Mouse (Mus musculus): Measurements from ENCODE around the gene Tsc1. TPM values are rescaled to one million over a fixed set of nuclear protein-coding genes. Genes with fewer than 3 reads are reported as not detected.

The Tsc1 gene
- total and polyA plus RNA-seq, 3 experiments = 8.0 to 16.4 TPM; not detected in 1

GRCm38 (mm10) chr2:28628053-28628452 lies 13.0 kb upstream of the Tsc1 start (continued):
- TF ChIP-seq ZC3H11A (IDR thresholded peaks at IDR 0.05; ENCODE audit: low read depth, low read length) (peak; percentile 29; the same call in 1 of the 2 replicates), USF2 (IDR thresholded peaks at IDR 0.05; ENCODE audit: borderline replicate concordance in 1 of 2, insufficient read depth in 1 of 2, low read depth in 1 of 2, low read length in 2 of 2) (no peak), RAD21 (IDR thresholded peaks at IDR 0.05; ENCODE audit: low read depth, low read length) (peak; percentile 49), POLR2AphosphoS5 (IDR thresholded peaks at IDR 0.05; ENCODE audit: borderline replicate concordance, low read depth, low read length) (no peak), JUND (IDR thresholded peaks at IDR 0.05; ENCODE audit: low read depth, low read length) (no peak), USF1 (IDR thresholded peaks at IDR 0.05; ENCODE audit: low read depth, low read length) (no peak), TCF12 (IDR thresholded peaks at IDR 0.05; ENCODE audit: low read depth, low read length) (no peak), POLR2AphosphoS2 (IDR thresholded peaks at IDR 0.05; ENCODE audit: low read length) (no peak), E2F4 (IDR thresholded peaks at IDR 0.05; ENCODE audit: borderline replicate concordance, low read depth, low read length) (no peak), ELF1 (IDR thresholded peaks at IDR 0.05; ENCODE audit: low read depth, low read length) (no peak), MAZ (IDR thresholded peaks at IDR 0.05; ENCODE audit: low read depth, low read length) (no peak)

GRCm38 (mm10) chr2:28629911-28630381 lies 11.1 kb upstream of the Tsc1 start:
- DNase-seq (ENCODE audit: low read depth, low spot score) = no peak
- Histone ChIP-seq H3K79me2 (ENCODE audit: control insufficient read depth, insufficient read depth, low read length, poor library complexity) (no peaks in the 10 kb centered on the region), H3K27me3 (ENCODE audit: control insufficient read depth in 1 of 2, insufficient read depth in 2 of 2, low read length in 2 of 2) (no peaks in the 10 kb centered on the region), H3K4me1 (ENCODE audit: control insufficient read depth in 1 of 2, insufficient read depth in 2 of 2, low read length in 2 of 2) (no peaks in the 10 kb centered on the region), H3K9me3 (replicated peaks; ENCODE audit: insufficient read depth, low read length) (no peaks in the 10 kb centered on the region), H3K9ac (ENCODE audit: control insufficient read depth, low read depth, low read length, poor library complexity, severe bottlenecking) (no peak overlapping the region), H3K4me3 (ENCODE audit: control insufficient read depth in 1 of 2, insufficient read depth in 1 of 2, low read depth in 2 of 2, low read length in 2 of 2) (no peak overlapping the region), H3K36me3 (ENCODE audit: control insufficient read depth in 1 of 2, insufficient read depth in 2 of 2, low read length in 2 of 2) (no peaks in the 10 kb centered on the region), H3K27ac (ENCODE audit: control insufficient read depth, low read depth, low read length) (no peak overlapping the region)
- TF ChIP-seq POLR2AphosphoS2 (IDR thresholded peaks at IDR 0.05; ENCODE audit: low read length) = no peak
- TF ChIP-seq MAFK (IDR thresholded peaks at IDR 0.05; ENCODE audit: borderline replicate concordance, low read depth, low read length) = no peak
- TF ChIP-seq ZKSCAN1 (IDR thresholded peaks at IDR 0.05; ENCODE audit: low read depth, low read length) = no peak
- TF ChIP-seq NRF1 (IDR thresholded peaks at IDR 0.05; ENCODE audit: insufficient read depth, low read depth, low read length, poor library complexity, severe bottlenecking) = no peak
- no peak for TF ChIP-seq USF1 (IDR thresholded peaks at IDR 0.05; ENCODE audit: low read depth, low read length)
- no peak for TF ChIP-seq CHD1 (IDR thresholded peaks at IDR 0.05; ENCODE audit: low read depth, low read length)
- TF ChIP-seq E2F4 (IDR thresholded peaks at IDR 0.05; ENCODE audit: borderline replicate concordance, low read depth, low read length) = no peak
- TF ChIP-seq MYC (IDR thresholded peaks at IDR 0.05; ENCODE audit: low read depth, low read length) = no peak
- TF ChIP-seq TCF12 (IDR thresholded peaks at IDR 0.05; ENCODE audit: low read depth, low read length) = no peak
- no peak for TF ChIP-seq BHLHE40 (IDR thresholded peaks at IDR 0.05; ENCODE audit: borderline replicate concordance, low read depth, low read length)
- TF ChIP-seq SIN3A (IDR thresholded peaks at IDR 0.05; ENCODE audit: low read length) = no peak

All from MEL (cell line).